Mouse (Mus musculus): ENCODE data around the gene Dip2b.

The Dip2b gene

DNA sequence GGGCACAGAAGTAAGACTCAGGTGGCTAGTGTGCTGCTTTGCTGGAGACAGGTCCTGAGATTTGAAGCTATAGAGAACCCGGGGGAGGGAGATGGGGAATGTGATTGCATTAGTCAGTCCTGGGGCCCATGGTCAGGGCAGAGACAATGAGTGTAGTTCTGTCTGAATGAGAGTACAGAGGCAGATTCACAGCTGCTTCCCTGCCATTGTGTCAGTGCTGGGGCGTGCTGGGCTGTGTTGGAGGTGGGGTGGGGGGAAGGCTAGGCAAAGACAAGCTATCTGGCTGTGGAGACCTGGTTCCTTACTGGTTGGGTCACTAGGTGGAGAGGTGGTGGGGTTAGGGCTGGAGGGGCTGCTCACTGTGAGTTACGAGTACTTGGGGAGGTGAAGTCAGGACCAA, 14.3 kb downstream of the Dip2b start:
- DNase-seq: no peak

DNA sequence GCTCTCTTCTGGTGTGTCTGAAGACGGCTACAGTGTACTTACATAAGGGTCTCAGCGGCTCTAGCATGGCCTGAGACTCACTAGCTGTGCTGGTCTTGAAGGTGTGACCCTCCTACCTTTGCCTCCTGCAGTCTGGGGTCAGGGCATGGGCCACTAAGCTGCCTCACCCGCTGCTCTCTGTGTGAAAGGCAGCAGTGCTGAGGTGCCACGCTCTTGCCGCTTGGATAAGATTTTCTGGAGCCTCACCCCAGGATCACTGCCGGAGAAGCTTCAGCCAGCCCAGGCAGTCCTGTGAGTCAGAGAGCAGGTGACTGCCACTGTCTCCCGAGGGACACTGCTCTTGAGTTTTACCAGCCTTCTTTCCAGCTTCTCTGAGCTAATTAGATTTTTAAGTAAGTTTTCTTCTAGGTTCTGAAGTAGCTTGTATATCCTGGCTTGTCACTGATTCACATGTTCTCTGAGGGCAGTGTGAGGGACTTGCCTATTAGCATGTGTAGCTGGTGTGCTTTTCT, 18.0 kb downstream of the Dip2b start:
- DNase-seq: no peak

DNA sequence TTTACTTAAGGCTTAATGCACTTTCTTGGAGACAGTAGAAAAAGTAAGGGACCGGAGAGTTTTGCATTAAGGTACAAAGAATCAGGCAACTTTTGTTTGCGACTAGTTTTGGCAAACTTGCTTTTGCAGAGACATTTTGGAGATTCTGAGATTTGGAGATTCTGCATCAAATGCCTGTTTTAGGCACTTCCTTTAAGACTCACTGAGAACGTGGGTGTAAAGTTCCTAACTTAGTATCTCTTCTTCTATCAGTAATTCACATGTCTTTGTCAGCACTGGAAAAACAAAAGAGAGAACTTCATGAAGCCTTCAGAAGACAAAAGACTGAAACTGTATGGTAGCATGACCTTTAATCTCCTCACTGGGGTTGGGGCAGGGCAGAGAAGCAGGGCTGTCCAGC, 19.2 kb downstream of the Dip2b start:
- no peak for DNase-seq

DNA sequence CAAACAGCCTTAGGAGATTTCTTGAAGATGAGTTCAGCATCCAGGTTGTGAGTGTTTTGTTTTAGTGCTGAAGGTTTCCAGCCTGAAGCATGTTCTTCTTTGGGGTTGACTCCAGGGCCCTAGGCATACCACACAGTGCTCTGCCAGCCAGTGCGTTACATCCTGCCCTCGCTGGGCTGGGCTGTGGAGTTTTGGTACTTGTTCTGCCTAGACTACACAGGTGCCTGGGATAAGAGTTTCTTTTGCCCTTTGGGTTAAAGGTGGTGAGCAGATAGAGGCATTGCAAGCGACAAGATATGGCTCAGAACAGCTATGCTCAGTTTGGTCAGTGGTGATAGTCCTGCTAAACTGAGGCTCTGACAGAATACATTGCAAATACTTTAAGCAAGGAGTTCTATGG, 19.7 kb downstream of the Dip2b start:
- DNase-seq: no peak

DNA sequence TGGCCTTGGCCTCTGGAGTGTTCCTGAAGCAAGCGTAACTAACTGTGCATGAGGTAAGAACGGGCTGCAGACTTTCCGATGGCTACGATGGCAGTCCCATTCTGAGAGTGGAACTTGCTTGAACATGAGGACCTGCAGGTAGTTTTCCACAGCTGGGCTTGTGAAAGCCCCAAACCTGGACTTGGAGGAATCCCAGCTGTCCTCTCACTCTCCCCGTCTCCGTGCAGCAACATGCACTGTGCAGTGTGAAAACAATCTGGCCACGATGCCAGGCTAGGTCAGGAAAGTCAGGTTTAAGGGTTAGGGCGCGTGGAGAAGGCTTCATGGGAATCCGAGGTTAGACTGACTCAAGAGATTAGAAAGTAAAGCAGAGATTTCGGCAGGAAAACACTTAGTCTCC, 20.4 kb downstream of the Dip2b start:
- no peak for DNase-seq

DNA sequence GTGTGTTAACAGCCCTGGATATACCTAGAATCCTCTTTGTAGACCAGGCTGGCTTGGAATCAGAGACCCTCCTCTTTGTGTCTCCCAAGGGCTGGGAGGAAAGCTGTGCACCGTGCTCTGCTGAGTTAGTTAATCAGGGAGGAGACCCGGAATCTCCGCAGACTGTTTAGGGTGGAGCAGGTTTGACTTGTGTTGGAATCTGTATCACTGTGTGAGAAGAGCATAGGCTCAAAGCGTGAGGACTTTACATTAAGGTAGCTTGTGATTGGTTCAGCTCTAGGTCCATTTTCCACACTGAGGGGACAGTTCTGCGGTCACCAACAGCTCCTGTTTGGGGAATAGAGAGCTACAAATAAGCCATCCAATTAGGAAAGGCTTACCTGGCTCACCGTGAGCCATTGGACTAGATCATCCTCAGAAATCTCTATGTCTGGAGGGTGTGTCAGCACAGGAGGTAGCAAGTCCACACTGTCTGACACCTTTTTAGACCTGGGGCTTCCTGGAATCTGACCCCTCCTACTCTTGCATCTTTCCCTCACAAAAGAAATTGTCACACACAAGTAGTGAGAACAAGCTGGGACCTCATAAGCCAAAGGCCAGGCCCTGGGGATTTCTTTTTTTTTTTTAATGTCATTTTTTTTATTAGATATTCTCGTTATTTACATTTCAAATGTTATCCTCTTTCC, 21.3 kb downstream of the Dip2b start:
- no peak for DNase-seq

DNA sequence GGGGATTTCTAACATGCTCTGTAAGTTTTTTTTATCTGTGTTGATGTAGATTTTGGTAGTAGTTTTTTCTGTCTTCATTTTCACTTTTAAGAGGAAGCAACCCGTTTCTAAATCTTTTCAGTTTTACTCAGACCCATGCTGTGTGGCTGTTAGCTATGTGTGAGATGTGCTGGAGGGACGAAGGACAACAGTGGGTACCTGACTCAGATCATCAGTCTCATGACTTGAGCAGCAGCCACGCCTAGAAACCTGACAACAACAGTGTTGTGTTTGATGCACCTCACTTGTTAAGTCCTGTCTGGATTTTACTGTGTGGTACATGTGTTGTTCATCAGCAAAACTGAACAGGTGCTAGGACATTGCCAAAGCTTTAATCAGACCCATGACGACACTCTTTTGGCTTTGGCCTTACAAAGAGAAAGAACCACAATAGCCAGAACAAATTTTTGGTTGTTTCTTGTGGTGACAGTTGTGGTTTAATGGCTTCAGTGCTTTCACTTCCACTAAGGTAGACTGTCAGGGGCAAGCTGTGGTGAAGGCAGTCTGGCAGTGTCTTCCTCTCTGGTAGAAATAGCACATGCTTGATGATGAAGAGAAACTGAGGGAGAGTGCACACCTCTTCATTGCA, 22.2 kb downstream of the Dip2b start:
- no peak for DNase-seq

DNA sequence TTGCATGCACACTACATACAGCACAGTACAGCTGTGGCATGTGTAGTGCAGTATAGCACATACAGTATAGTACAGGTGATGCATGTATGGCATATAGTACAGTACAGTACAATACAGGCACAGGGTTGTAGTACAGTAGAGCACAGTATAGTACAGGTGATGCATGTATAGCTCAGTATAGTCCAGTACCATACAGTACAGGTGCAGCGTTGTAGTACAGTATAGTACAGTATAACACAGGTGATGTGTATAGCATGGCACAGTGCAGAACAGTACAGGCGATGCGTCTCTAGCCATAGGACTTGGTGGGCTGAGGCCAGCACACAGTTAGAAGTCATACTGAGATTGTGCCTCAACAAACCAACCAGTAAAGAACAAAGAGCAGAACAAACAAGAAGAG, 22.9 kb downstream of the Dip2b start:
- DNase-seq: no peak

DNA sequence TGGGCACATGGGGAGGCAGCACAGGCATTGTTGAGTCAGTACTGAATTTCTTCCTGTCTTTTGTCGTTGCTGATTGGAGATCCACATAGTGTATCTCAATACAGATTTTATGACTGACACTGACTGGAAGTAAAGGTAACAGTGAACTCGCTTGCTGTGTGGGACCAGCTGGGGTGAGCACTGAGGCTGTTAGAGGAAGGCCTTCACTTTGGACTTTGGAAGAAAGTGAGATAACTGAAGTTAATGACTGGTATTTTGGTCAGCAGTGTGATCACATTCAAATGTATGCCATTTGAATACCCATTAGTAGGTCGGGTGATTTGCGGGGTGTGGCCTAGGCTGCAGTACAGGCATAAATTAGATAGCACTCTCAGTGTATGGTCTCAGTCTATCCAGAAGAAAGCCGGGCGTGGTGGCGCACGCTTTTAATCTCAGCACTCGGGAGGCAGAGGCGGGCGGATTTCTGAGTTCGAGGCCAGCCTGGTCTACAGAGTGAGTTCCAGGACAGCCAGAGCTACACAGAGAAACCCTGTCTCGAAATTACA, 24.8 kb downstream of the Dip2b start:
- no peak for DNase-seq

DNA sequence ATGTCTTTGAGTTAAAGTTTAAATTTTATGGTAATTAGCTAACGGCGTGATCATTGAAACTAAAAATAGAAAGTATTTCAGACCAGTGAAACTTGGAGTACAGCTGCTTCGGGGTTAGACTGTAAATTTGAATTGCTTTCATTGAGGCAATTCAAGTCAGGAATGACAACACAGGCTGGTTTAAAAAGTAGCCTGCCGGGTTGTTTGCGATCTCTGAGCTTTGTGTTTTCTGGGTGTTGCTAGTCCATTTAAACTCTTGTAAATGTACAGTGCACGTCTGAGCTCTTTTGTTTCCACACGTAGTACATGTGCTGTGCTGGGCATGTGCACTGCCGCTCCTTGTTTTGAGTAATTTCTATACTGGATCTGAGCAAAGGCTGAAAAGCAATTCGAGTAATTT, 28.2 kb downstream of the Dip2b start:
- DNase-seq: no peak

DNA sequence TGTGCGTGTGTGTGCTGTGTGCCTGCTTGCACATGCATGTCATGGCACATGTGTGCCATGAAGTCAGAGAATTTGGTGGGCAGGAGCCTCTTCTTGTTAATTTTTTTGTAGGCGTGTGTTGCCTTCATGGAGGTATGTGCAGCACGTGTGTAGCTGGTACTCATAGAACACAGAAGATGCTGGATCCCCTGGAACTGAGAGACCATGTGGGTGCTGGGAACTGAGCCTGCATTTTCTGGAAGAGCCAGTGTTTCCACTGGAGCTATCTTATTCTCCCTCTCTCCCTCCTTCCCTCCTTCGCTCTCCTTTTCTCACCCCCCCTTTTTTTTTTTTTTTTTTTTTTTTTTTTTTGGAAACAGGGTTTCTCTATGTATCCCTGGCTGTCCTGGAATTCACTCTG, 30.6 kb downstream of the Dip2b start:
- no peak for DNase-seq

DNA sequence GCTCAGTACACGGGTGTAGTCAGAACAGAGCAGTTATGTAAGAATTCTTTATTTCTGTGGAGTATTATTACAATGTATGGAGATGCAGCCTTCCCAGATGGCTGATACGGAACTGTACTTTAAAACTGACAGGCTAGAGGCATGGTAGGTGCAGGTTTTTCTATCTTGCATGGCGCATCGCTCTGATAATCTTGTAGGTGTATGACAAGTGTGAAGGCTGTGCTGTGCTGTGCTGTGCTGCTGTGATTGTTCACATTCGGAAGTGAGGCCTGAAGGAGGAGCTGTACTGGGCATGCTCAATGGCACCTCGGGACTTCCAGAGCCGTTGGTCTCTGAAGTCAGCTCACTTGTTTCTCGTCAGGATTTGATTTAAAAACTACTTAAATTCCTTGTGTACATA, 31.6 kb downstream of the Dip2b start:
- no peak for DNase-seq

DNA sequence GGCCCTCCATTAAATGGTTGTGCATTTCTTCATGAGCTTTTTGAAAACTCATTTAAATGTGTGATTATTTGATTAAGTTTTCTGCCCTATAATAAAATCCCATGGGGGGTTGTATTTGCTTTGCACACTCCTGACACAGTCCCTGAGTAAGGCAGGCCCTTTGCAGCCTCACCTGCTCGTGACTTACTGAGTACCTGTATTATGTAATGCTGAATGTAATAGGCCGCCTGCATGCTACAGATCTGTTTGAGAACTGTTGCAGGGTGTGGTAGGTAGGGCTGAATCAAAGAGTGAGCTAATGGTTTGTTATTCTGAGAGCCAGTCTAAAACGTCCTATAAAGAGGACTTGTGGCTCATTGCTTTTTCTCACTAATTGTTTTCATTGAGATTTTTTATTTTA, 33.4 kb downstream of the Dip2b start:
- no peak for DNase-seq

DNA sequence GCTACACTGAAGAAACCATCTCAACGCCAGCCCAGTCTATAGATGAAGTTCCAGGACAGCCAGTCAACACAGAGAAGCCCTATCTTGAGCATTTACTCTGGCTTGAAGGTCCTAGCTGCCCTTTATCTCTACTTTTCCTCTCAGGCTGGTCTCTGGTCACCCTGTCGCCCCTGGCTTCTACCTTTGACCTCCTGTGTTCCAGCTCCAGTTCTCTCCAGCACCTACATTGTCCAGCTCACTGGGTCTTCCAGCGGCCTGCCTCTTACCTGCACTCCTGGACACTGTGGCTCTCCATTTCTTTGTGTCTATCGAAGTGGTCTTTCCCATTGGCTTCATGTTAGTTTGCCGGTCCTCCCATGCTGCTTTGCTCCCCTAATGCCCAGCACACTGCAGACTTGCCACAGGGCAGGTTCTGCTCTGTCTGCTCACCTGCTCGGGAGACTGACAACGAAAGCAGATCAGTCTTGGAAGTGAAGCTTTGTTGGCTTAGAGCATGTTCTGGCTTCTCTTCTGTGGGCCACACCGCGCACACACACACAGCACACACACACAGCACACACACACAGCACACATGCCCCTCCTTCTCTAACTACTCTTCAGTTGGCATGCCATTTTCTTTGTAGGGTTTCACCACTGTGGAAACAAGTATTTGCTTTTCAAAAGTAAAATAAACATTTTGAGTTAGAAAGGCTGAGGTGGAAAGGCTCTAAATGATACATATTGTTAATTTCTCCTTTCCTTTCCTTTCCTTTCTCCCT, 35.4 kb downstream of the Dip2b start:
- no peak for DNase-seq

DNA sequence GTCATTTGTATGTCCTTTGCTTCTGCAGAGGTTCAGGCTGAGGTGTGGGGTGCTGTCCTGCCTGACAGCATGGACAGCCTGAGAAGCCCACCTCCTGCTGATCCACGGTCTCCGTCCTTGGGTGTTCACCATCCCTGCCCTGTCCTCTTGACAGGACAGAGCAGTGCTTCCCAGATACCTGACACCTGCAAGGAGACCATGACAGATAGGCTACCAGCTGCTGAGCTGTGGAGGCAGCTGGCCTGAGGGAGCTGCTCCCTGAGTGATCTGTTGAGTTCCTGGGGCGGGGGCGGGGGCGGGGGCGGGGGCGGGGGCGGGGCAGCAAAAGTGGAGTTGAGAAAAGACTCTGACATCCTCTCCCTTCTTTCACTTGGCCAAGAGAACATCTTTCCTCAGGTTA, 36.3 kb downstream of the Dip2b start:
- DNase-seq: no peak

DNA sequence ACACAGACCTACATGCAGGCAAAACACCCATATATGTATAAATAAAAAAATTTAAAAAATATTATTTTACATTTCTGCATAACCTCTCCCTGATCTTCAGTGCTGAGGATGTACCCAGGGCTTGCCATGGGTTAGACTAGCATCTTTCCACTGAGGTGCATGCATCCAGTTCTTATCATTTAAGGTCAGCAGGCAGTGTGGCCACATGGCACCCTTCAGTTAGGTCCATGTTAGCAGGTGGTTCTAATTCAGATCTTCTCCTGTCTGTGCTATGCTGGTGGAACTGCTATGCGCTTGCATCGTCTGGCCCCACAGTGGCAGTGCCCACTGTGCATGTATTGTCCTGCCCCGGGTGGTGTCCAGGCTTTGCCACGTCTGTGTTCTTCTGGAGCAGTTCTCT, 37.9 kb downstream of the Dip2b start:
- no peak for DNase-seq

DNA sequence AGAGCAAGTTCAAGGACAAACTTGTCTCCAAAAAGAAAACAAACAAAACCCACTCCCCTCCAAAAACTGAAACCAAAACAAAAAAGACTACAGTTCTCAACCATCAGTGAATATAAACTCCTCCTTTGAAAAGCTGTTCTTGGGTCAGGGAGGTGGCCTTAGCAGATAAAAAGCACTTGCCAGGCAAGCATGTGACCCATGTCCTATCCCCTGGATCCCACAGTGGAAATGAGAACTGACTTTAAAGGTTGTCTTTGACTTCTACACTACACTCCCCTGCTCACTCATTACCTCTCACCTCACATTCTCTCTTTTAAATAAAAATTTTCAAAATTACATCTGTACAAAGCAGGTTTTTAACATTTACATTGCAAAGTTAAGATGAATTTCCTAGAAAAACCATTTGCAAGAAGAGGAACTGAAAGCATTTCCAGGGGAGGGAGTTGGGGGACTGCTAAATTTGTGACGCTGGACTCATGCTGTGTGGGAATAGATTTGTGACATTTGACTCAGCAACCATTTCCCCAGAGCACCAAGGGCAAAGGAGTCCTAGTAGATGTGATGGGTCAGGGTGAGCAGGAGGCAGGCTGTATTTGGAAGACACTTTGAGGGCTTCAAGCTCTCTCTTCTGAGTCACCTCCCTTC, 42.5 kb downstream of the Dip2b start:
- DNase-seq: no peak

DNA sequence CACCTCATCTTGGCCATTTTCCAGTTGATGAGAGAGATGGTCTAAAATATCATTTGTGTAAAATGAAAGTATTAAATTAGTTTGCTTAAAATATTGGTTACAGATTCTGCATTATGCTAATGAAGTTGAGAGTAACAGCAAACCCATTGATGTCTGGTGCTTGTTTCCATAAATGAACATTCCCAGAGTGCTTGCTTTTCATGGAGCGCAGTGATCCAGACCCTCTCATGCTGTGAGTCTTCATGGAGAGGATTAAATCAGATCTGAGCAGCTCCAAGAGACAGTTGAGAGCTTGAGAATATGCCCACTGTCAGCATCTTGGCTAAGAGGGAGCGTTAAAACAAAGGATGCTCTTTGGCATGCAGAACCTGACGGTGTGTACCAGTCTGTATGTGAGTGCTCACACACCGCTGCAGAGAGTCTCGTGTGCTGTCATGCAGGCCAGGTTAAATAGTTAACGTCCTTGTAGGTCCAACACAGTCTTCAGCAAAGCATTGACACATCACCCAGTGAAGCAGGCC, 43.1 kb downstream of the Dip2b start:
- DNase-seq: no peak

DNA sequence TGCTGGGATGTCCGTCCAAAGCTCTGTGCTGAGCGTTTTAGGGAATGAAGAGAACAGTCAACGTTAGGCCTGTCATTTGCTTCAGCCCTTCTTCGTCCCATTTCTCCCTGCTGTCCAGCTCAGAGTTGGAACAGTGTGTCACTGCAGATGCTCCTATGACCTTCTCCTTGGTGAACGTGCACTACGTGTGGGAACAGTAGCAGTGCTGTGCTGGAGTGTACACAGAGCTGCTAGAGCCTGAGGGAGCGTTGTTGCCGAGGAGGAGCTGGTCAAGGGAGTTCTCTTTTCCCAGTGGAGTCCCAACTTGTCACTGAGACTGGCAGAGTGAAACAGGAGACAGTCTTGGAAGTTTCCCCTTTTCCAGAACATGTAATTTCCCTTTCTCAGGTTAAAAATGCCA, 43.6 kb downstream of the Dip2b start:
- peak in 1 of 2 experiments; percentile 33 for DNase-seq

DNA sequence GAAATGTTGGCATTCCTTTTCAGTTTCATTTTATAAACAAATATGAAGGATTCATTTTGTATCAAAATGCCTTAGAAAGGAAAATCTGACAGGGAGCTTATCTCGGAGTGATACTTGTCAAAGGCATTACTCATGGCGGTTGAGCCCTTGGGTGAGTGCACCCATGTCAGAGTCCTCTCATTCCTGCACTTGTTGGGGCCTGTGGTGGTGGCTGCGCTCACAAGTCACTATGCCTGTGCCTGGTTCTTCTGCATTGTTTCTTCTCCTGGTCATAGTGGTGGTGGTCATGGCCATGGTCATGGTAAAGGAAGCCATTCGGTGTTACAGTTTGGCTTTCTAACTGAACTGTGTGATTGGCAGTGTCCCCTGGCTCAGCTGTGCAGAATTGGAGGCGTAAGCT, 44.3 kb downstream of the Dip2b start:
- DNase-seq: no peak

DNA sequence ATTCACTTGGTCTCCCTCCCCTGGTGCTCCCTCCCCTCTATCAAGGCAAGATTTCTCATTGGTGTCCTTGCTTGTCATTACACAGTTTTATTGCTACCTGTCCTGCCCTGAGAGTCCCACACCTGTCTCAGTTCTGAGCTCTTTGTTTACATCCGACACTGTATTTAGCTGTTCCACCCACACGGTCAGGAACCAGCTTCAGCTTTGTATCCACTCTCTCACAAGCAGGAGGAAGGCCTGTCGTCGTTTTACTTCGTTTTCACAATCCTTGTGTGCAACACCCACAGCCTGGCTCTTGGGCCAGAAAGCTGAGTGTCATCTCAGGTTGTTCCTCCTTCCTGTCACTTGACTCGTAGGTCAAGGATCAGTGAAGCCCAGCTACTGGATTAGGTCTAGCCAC, 45.4 kb downstream of the Dip2b start:
- DNase-seq: no peak

DNA sequence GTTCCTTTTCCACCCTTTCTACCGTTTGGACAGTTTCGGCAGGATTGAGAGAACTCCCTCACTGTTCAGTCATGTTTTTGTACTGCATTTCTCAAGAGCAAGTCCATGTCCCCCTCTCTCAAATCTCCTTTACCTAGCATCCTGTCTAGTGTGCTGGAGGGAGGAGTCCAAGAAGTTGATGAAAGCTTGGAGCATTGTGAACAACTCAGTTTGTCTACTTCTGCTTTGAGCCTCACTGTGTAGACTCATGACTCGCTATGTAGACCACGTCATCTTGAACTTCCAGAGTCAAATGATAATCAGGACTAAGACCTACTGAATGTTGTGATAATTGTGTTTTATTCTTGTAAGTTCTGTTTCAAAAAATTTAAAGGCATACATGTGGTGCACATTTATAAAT, 46.4 kb downstream of the Dip2b start:
- DNase-seq: no peak

DNA sequence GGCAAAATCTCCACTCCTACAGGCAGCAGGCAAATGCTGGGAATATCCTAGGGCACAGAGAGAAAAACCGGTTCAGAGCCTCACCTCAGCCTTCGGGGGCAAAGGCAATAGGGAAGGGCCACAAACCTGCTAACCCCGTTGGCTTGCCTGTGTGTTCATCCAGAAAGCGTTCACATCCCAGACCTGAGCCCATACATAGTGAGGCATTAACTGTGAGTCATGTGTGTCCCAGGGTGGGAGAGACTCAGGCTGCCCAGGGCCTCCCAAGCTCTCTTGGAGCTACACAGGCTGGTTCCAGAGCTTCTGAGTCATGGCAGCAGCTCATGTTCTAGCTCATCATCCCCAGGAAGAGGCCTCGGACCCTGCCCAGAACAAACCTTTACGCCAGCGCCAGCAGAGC, 49.6 kb downstream of the Dip2b start:
- peak in 1 of 2 experiments; percentile 16 for DNase-seq

Data from cerebellum, adult 18-20 months (tissue).